Mouse (Mus musculus) brain, embryonic 14.5 days (tissue): ENCODE measurements around the gene Orm2. TPM values are rescaled to one million over a fixed set of nuclear protein-coding genes. Genes with fewer than 3 reads are reported as not detected.

Source experiments
- DNase-seq: peaks from one replicate; pipeline ENCODE4 v3.0.0-alpha.2; 2011; ENCODE audit warnings: low read depth
- CTCF ChIP-seq: fragments of 200-500 bp; IDR thresholded peaks from 2 replicates; pipeline ENCODE4 v1.5.1; 2012; ENCODE audit warnings: inconsistent platforms, mild to moderate bottlenecking, moderate library complexity, borderline replicate concordance; ENCODE audit not compliant: insufficient read depth, insufficient read length; ENCODE audit errors: extremely low read depth
- POLR2A ChIP-seq: fragments of 200-500 bp; IDR thresholded peaks from 2 replicates; pipeline ENCODE4 v1.6.1; 2012; ENCODE audit warnings: mild to moderate bottlenecking, inconsistent platforms, borderline replicate concordance; ENCODE audit not compliant: poor library complexity, insufficient read depth, insufficient read length, severe bottlenecking; ENCODE audit errors: extremely low read depth
- polyA plus RNA-seq: library from polyadenylated mRNA; depleted of rRNA; stranded (reverse); fragments of >200 nt; gene quantifications from 2 replicates; pipeline ENCODE4 v1.2.3, GENCODE M21; 2012; rRNA removed

Orm2 gene
- not detected in 2 replicates for polyA plus RNA-seq

DNA sequence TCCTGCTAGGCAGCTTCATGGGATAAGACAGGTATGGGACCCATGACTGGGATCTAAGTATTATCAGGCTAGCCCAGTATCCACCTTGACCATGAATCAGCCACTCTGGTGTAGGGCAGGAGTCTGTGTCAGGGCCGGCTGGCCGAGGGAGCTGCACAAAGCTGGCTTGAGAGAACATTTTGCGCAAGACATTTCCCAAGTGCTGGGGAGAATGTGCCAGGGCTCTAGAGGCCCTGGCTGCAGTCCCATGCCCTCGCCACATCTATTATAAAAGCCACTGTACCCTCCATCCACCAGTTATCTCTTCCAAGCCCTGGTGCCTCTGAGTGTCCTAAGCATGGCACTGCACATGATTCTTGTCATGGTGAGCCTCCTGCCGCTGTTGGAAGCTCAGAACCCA is at the start of gene Orm2:
Gene Orm2, plus strand, starts transcription at position 300 of the 400 bp plus-strand sequence.
- DNase-seq: no peak
- TF ChIP-seq POLR2A: no peak
- TF ChIP-seq CTCF: no peak

DNA sequence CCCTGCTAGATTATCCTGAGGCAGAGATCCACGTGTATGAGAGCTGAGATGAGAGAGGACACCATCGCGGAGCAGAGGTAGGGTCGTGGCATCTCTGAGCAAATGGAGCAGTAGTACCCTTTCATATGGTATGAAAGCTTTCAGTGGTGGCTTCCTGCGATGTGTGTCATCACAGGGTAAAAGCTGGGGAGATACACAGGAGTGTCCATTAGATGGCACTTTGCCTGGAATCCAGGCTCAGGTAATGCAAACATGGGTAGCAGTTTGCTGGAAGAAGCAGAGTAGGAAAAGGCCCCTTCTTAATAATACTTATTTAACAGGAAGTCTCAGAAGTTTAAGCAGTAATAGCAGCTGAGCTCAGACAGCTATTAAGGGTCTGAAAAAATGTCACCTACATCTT is 48.2 kb upstream of the Orm2 start:
- DNase-seq: no peak
- TF ChIP-seq CTCF: no peak
- no peak for TF ChIP-seq POLR2A

DNA sequence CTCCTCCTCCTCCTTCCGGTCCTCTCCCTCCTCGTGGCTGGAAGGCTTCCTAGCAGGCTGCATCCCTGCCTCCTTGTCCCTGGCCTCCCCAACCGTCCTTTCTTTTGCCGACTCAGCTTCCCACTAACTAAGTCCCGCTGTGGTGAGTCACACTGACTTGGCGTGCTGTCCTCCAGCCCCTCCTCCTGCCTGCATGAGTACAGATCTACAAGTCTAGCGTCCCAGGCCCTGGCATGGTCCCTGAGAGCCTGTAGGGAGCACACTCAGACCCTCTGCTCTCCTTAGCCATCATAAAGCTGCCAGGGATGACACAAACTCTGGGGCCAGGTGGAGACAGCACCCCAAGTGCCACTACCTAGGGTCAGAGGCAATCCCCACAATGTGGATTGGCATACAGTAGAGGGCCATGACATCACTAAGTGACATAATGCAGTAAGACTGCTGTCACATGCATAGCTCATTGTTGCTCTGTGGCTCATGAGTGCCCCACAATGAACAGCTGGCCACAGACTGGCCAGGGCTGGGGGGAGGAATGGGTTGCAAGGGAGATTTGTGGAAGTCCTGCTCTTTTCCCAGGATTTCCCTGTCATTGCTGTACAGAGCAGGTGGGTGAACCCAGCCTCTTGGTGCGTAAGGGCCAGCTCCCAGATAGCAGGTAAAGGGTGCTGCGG is 46.0 kb upstream of the Orm2 start:
- TF ChIP-seq POLR2A (no peak), CTCF (no peak)
- DNase-seq: peak; percentile 20

DNA sequence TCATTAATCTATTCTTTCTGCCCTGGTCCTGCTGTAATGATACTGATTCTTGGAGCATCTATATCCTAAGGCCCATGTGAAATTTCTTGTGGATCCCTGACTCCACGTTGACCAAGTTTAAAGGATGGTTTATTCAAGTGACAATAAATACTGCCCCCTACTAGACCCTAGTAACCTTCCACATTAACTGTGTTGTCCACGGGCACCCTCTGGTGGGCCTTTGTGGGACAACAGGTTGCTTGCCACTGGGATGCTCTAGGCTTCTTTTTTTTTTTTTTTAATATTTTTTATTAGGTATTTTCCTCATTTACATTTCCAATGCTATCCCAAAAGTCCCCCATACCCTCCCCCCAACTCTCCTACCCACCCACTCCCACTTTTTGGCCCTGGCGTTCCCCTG is 42.7 kb upstream of the Orm2 start:
- TF ChIP-seq CTCF: peak; percentile 81
- peak; percentile 62 for DNase-seq

DNA sequence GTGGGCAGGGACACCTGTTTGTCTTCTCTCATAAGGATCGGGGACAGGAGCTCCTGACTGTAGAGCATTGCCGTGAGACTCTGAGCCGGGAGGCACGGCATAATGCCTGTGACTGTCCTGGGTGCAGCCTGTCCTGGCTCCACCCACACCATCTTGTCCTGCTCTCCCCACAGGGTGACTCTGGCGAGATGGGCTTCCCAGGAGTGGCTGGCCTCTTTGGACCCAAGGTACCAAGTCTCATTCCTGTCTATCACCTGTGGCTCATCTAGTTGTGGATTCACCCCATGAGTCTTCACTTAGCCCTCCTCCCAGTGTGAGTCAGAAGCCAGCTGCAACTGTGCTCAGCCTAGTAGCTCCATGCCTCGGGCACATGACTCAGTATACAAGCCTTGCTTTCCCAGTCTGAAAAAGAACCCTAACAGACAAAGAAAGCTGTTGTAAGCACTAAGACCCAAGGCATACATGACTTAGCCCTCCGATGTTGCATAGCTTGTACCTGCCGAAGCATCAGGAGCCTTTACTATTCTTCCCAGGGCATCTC is 38.9 kb upstream of the Orm2 start:
- TF ChIP-seq POLR2A (no peak), CTCF (no peak)
- DNase-seq: no peak

DNA sequence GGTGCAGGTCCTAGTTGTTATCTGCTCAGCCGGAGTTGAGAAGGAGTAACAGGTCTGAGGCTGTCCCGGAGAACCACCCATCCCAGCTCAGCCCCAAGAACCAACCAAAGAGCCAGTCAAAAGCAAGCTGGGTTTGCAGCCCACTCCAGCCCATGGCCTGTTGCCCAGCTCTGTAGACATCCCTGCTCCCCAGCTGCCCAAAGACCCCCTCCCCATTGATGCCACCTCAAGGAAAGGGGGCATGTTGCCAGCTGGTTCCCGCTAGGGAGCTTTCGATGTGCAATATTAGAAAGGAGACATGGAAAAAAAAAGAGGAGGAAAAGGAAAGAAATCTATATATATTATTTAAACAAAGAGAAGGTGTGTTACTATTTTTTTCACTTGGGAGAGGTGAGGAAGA is 28.8 kb upstream of the Orm2 start:
- no peak for TF ChIP-seq POLR2A
- no peak for TF ChIP-seq CTCF
- peak; percentile 31 for DNase-seq

DNA sequence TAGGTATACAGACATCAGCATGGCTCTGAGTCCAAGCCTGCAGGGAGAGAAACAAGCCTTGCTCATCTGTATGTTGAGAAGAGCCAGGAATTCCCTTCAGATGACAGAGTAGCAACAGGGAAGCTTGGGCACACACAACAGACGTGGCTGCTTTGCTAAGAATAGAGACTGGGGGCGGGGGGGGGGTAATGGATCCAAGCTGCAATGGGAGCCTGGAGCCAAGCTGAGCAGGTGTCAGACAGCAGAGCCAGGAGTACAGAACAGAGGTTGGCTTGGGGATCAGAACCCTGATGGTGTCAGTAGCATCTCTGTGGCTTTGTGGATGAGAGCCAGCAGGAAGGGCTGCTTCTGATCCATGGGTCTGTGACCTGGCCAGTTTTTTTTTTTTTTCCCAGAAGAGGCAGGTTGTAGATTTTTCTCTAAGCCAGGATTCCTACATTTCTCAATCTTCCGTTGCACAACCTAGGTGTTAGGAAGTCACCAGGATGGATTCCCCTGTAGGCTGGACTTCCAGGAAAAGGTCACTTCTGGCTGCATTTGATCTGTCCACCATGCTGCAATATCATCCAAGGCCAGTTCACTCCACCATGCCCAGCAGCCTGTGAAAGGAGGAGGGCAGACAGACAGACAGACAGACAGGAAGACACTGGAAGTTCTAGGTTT is 23.7 kb upstream of the Orm2 start:
- peak; percentile 32 for DNase-seq
- TF ChIP-seq POLR2A (no peak), CTCF (no peak)

DNA sequence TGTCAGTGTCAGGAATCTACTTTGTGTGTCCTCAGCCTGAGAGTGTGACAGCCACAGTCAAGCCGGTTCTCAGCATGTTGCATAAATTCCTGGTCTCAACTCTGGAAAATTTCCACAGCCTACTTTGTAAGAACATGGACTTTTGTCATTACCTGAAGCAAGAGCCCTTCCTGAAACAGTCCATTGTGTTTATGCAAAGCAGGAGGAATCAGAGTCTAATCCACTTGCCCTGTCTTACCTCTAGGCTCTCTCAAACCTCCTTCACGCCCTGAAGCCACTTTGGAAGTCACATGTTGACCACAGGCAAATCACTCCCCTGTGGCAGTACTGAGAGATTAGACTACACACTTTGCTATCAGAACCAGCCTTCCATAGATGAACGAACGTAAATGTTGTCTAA is 19.8 kb upstream of the Orm2 start:
- TF ChIP-seq POLR2A (no peak), CTCF (no peak)
- DNase-seq: no peak

DNA sequence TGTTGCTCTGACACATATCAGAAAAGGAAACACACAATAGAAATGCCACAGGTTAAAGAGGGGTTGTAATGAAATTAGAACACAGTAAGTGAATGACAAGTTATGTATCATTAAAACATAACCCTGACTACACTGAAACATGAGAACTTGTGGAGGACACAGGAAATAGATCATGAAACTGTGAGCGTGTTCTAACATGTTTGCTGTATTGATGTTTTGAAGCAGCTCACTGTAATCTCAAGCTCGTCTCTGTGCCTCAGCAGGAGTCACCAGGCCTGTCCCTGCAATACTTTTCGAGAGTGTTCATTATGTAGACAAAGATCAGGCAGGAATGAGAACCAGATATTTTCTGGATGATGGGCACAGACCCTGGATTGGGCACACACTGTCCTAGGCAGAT is 18.6 kb upstream of the Orm2 start:
- no peak for TF ChIP-seq CTCF
- TF ChIP-seq POLR2A: no peak
- no peak for DNase-seq

DNA sequence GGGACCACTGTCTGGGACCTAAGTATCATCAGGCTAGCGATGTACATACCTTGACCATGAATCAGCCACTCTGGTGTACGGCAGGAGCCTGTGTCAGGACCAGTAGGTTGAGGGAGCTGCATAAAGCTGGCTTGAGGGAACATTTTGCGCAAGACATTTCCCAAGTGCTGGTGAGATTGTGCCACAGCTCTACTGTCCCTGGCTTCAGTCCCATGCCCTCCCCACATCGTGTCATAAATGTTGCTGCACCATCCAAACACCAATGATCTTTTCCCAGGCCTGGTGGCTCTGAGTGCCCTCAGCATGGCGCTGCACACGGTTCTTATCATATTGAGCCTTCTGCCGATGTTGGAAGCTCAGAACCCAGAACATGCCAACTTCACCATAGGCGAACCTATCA is 18.0 kb upstream of the Orm2 start, which contains the start of gene Orm1:
Gene Orm1, plus strand, starts transcription at position 266 of the 400 bp plus-strand sequence.
- TF ChIP-seq POLR2A: no peak
- no peak for TF ChIP-seq CTCF
- DNase-seq: no peak

DNA sequence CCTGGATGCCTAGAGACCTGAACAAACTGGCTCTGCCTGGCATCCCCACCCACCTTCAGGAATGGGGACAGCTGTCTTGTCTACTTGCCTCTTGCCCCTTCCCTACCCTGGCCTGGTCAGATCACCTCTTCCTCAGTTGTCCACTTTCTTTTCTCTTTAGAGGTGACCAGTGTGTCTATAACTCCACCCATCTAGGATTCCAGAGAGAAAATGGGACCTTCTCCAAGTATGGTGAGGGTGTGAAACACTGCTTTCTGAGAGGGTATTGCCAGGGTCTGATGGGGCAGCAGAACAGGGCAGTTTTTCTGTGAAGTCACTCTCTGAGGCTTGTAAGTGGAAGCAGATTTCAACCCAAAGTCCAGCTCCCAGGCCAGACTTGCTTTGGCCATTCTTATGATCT is 17.0 kb upstream of the Orm2 start:
- TF ChIP-seq CTCF: no peak
- no peak for TF ChIP-seq POLR2A
- DNase-seq: no peak

DNA sequence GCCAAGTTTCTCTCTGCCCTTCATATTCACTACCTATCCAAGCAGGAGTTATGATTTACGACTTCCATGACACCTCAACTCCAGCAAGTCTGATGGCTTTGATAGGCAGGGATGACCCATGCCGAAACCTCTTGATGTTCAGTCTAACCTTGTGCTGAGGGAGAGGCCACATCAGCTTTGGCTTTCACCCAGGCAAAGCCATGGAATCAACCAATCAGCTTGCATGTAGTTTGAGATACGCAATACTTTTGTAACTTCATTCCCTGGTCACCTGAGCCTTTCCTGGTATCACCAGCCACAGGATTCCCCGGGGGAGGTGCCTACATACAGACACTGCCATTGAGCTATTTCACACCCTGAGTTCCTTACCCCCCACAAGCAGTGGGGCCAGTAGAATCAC is 15.6 kb upstream of the Orm2 start:
- TF ChIP-seq CTCF: no peak
- no peak for TF ChIP-seq POLR2A
- DNase-seq: no peak
